Comparison of ENCODE assay signal across 28 mouse cellular contexts in the genomic region with DNA sequence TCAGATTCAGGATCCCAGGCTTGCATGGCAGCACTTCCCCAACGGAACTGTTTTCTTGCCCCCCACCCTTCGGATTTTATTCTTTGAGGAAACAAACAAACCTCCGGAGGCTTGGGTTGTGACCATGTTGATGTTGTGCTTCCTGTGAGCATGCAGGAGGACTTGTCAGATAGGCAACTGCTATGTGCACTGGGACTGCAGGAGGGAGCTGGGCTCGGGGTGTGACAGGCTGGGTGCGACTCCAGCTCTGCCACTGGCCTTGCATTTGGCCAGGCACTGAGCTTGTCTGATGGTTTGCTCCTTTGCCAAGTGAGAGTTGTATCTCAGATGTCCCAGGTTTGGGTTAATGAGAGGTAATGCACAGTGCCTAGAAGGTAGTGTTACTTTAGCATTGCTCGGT. TPM values are rescaled to one million over a fixed set of nuclear protein-coding genes. Genes with fewer than 3 reads are reported as not detected.
"Had no signal": no experiment of that assay in that cellular context is flagged by ENCODE, and none has a peak within 500 bp of the region (broad histone marks: within the 10 kb centered on the region; RNA-seq: fewer than 3 reads in every experiment).

No protein-coding gene starts in this region.

- DNase-seq: kidney, postnatal 14 days; kidney, postnatal 4 days; left cerebral cortex, postnatal 4 days; liver, postnatal 0 days; lung, embryonic 14.5 days; retina, postnatal 1 day; thymus, adult 2 months; thymus, postnatal 14 days; thymus, postnatal 4 days had no signal

- H3K36me3 ChIP-seq: limb, embryonic 12.5 days; limb, embryonic 15.5 days; midbrain, embryonic 10.5 days; midbrain, embryonic 13.5 days; neural tube, embryonic 13.5 days had no signal

- H3K9ac ChIP-seq: limb, embryonic 12.5 days; limb, embryonic 15.5 days; liver, embryonic 14.5 days; liver, postnatal 0 days; lung, embryonic 14.5 days; midbrain, embryonic 13.5 days; neural tube, embryonic 13.5 days had no signal

- H3K4me2 ChIP-seq: limb, embryonic 12.5 days; limb, embryonic 15.5 days; liver, embryonic 11.5 days; lung, embryonic 14.5 days; midbrain, embryonic 13.5 days; neural tube, embryonic 13.5 days had no signal

- H3K27ac ChIP-seq: limb, embryonic 15.5 days; liver, embryonic 14.5 days; macrophage; midbrain, embryonic 10.5 days; midbrain, embryonic 13.5 days had no signal

- H3K9me3 ChIP-seq: limb, embryonic 12.5 days; limb, embryonic 15.5 days; midbrain, embryonic 10.5 days; midbrain, embryonic 13.5 days; neural tube, embryonic 13.5 days had no signal

- ATAC-seq: liver, postnatal 0 days; lung, postnatal 0 days; midbrain, embryonic 13.5 days; midbrain, embryonic 16.5 days had no signal

- H3K4me3 ChIP-seq: limb, embryonic 12.5 days; limb, embryonic 15.5 days; midbrain, embryonic 10.5 days; midbrain, embryonic 13.5 days; myocyte; neural tube, embryonic 13.5 days had no signal

- H3K27me3 ChIP-seq: limb, embryonic 15.5 days; midbrain, embryonic 13.5 days; neural tube, embryonic 13.5 days had no signal

- H3K4me1 ChIP-seq: midbrain, embryonic 10.5 days had no signal

RNA-seq across cellular contexts. Expression of gene Rd3l, which starts 2.8 kb away (rescaled TPM):
- total RNA-seq: left cerebral cortex, adult 8-10 months; left cerebral cortex, postnatal 14 days; left cerebral cortex, postnatal 4 days; monocyte, adult 5-6 weeks; neutrophil, adult 5-6 weeks had no signal
- polyA plus RNA-seq: kidney, embryonic 16.5 days; limb, embryonic 12.5 days; limb, embryonic 15.5 days; liver, embryonic 11.5 days; liver, embryonic 14.5 days; liver, postnatal 0 days; lung, embryonic 14.5 days; lung, postnatal 0 days; macrophage; midbrain, embryonic 10.5 days; midbrain, embryonic 13.5 days; midbrain, embryonic 16.5 days; myocyte; neural tube, embryonic 13.5 days; small intestine, adult 2 months; spleen, adult 2 months; stomach, embryonic 14.5 days; thymus, adult 2 months had no signal

RNA-seq across cellular contexts. Expression of gene Tdrd9, which starts 6.9 kb away (rescaled TPM):
- total RNA-seq: monocyte, adult 5-6 weeks; neutrophil, adult 5-6 weeks had no signal
- polyA plus RNA-seq: macrophage; spleen, adult 2 months had no signal
